Mouse (Mus musculus) common myeloid progenitor, adult 5-6 weeks (primary cell): ENCODE measurements around the gene Rin3. TPM values are rescaled to one million over a fixed set of nuclear protein-coding genes. Genes with fewer than 3 reads are reported as not detected.

Source experiments
- ATAC-seq: replicated peaks from 2 replicates; pipeline ENCODE4 v1.8.0; 2016; ENCODE audit warnings: low read depth, mild to moderate bottlenecking, moderate TSS enrichment, inconsistent platforms; ENCODE audit not compliant: poor library complexity, severe bottlenecking
- total RNA-seq: library from RNA; stranded (forward); fragments of 200-1000, 187-1606 nt; gene quantifications from 2 replicates; pipeline ENCODE4 v1.2.3, GENCODE M21; 2017

The Rin3 gene
- total RNA-seq, 1 experiment from 2014 or later: 86.3 TPM

DNA sequence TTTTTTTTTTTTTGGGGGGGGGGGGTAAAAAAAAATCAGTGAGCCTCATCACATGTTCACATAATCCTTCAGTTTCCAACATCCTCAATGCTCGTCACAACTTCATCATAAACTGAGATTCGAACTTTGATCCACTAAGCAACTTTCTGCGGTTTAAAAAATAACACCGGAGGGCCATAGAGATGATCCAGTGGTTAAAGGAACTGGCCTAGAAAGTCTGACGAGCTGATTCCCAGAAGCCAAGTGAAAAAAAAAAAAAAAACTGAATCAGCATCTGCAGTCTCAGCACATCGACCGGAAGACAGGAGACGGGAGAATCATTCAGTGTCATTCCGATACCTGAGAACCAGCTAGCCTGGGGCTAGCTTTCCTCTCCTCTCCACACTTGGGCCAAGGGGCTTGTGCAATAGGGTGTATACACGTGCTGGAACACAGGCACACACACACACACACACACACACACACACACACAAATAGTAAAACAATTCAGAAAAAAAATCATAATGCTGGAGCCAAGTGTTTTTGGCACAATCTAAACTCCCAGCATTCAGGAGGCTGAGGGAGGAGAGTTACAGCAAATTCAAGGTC lies 154.2 kb downstream of the Rin3 start:
- ATAC-seq: no peak

DNA sequence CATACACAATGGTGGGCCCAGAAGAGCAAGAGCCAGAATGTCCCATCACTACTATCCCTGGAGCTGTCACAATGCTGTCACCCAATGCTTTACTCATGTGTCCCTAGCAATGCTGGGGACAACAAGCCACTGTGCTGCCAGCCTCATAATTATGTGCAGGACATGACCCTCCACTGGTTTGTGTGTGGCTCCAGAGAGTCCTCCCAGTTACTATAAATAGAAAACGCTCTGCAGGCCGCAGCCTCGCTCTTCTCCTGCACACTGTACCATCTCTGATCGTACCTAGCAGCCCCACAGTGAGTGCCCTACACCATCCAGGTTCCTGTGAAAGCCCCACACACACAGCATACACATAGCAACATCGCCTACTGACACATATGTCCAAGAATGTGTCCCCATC lies 155.1 kb downstream of the Rin3 start:
- no peak for ATAC-seq

DNA sequence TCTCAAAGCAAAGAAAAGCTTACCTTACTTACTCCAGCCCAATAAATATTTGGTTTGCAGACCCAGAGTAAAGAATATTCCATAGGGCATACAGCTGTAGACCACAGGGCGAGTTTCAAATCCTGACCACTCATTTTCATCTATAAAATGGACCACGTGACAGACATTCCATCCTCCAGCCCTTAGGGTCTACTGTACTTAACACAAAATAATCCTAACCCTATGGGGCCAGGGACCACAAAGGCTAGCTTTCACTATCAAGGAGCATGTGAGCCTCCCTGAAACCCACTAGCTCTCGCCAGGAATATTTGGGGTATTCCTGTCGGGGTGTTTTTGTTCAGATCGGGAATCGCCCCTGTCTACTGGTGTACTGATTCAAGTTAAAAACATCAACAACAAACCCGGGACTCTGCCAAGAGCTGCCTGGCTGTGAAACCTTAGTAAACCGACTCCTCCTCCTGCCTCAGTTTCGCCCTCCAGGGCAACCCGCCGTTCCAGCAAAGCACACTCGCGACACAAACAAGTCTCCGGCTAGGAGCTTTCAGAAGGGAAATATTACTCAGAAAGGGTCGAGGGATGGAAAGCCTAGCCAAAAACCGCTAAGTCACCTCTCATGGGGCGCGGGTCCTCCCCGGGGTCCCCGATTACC lies 156.3 kb downstream of the Rin3 start:
- no peak for ATAC-seq

DNA sequence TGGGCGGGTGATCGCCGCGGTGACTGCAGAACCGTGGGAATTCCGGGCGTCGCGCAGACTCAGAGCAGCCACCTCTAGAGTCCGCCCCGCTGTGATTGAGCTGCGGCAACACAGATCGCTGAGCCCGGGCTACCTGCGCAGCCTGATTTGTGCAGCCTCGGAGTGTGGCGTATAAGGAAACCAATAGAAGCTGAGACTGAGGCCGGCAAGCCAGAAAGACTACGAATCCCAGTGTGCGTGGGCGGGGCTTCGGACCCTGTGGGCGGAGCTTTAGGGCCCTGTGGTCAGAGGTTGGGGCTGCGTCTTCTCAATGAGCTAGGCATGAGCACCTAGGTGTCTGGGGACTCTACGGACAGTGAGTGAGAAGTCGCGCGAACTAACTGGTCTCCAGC lies 156.8 kb downstream of the Rin3 start, which contains the start of gene Lgmn:
Gene Lgmn (minus strand): TSS at position 182 of the 392 bp plus-strand sequence.
- ATAC-seq: peak; percentile 97

Other genes starting within 250 kb of the Rin3 start
- not detected in 2 replicates for gene Slc24a4, start 154.3 kb upstream of the Rin3 start, total RNA-seq
- gene Lgmn, start 156.8 kb downstream of the Rin3 start, total RNA-seq: 2.0 and 2.1 TPM in 2 replicates
- gene Golga5, start 186.1 kb downstream of the Rin3 start, total RNA-seq: 76.9 and 81.0 TPM in 2 replicates